Mouse (Mus musculus) liver, embryonic 11.5 days (tissue): Measurements from ENCODE around the gene 1700029I15Rik. TPM values are rescaled to one million over a fixed set of nuclear protein-coding genes. Genes with fewer than 3 reads are reported as not detected.

Experiments used
- ATAC-seq: fragments of 200-750 bp; cut with Nextera tagmentation; replicated peaks from 2 replicates; pipeline ENCODE4 v1.8.0; 2017; ENCODE audit warnings: moderate number of reproducible peaks, mild to moderate bottlenecking, moderate TSS enrichment, moderate library complexity; ENCODE audit not compliant: low FRiP score
- DNase-seq: peaks from one replicate; pipeline ENCODE4 v3.0.0-alpha.2; 2017; ENCODE audit warnings: low spot score
- H3K27ac ChIP-seq: fragments of 300-500 bp; sonication (generic); 2 replicates; pipeline ENCODE4 v1.5.1; 2014; ENCODE audit warnings: mild to moderate bottlenecking, low read depth, low read length, control low read depth
- H3K27me3 ChIP-seq: fragments of 300-500 bp; sonication (generic); replicated peaks from 2 replicates; pipeline ENCODE4 v1.6.1; 2014; ENCODE audit warnings: low read length, mixed read lengths; ENCODE audit not compliant: control insufficient read depth, insufficient read depth
- H3K36me3 ChIP-seq: fragments of 300-500 bp; sonication (generic); 2 replicates; pipeline ENCODE4 v1.6.1; 2014; ENCODE audit warnings: mild to moderate bottlenecking, low read length, moderate library complexity, mixed read lengths; ENCODE audit not compliant: control insufficient read depth, insufficient read depth
- H3K4me1 ChIP-seq: fragments of 300-500 bp; sonication (generic); replicated peaks from 2 replicates; pipeline ENCODE4 v1.6.1; 2014; ENCODE audit warnings: low read length, mixed read lengths; ENCODE audit not compliant: control insufficient read depth, insufficient read depth
- H3K4me2 ChIP-seq: fragments of 300-500 bp; sonication (generic); 2 replicates; pipeline ENCODE4 v1.6.1; 2014; ENCODE audit warnings: mild to moderate bottlenecking, control low read depth, moderate library complexity
- H3K4me3 ChIP-seq: fragments of 300-500 bp; sonication (generic); 2 replicates; pipeline ENCODE4 v1.5.1; 2014; ENCODE audit warnings: low read depth, low read length, control low read depth
- H3K9ac ChIP-seq: fragments of 300-500 bp; sonication (generic); 2 replicates; pipeline ENCODE4 v1.6.1; 2014; ENCODE audit warnings: low read depth, low read length, control low read depth
- H3K9me3 ChIP-seq: fragments of 300-500 bp; sonication (generic); 2 replicates; pipeline ENCODE4 v1.6.1; 2016; ENCODE audit warnings: low read length, inconsistent platforms, mixed read lengths; ENCODE audit not compliant: control insufficient read depth
- WGBS: fragments of 180-500 bp; shearing (Covaris S2); extraction: QIAGEN DNeasy Blood & Tissue Kit; methylation state at CpG from one replicate; pipeline ENCODE4 v1.1.7; 2014; 5-methylcytosine and 5-hydroxymethylcytosine counted together
- polyA plus RNA-seq: library from polyadenylated mRNA; unstranded; fragments of >200 nt; fragmentation: Nextera tagmentation; extraction: Ambion mirVana; gene quantifications from 2 replicates; pipeline ENCODE4 v1.2.1, GENCODE M21; 2014

Gene 1700029I15Rik
- polyA plus RNA-seq, 1 experiment from 2014 or later: 1.7 TPM

GRCm38 (mm10) chr2:92424462-92425308, 42.3 kb downstream of the 1700029I15Rik start:
- Histone ChIP-seq H3K9ac (no peak overlapping the region), H3K36me3 (peaks cover 27% of the 10 kb centered on the region), H3K9me3 (no peaks in the 10 kb centered on the region), H3K4me3 (no peak overlapping the region), H3K4me1 (peaks cover 10% of the 10 kb centered on the region), H3K27ac (0 out of 2 replicates have a peak overlapping the region, but pooled peaks have one; percentile 36), H3K4me2 (no peak overlapping the region), H3K27me3 (no peaks in the 10 kb centered on the region)
- DNase-seq (no peak), ATAC-seq (no peak)
- 89% methylated on average over 9 of the region's 9 CpGs for WGBS

GRCm38 (mm10) chr2:92425366-92425765, 43.0 kb downstream of the 1700029I15Rik start:
- H3K4me2 ChIP-seq: no peak overlapping the region
- 90% methylated on average over 4 of the region's 4 CpGs for WGBS
- H3K27ac ChIP-seq: no peak overlapping the region
- H3K9me3 ChIP-seq: no peaks in the 10 kb centered on the region
- H3K4me1 ChIP-seq: peaks cover 15% of the 10 kb centered on the region
- no peak overlapping the region for H3K4me3 ChIP-seq
- H3K9ac ChIP-seq: no peak overlapping the region
- H3K27me3 ChIP-seq: no peaks in the 10 kb centered on the region
- H3K36me3 ChIP-seq: peaks cover 25% of the 10 kb centered on the region
- DNase-seq (no peak), ATAC-seq (no peak)

DNA sequence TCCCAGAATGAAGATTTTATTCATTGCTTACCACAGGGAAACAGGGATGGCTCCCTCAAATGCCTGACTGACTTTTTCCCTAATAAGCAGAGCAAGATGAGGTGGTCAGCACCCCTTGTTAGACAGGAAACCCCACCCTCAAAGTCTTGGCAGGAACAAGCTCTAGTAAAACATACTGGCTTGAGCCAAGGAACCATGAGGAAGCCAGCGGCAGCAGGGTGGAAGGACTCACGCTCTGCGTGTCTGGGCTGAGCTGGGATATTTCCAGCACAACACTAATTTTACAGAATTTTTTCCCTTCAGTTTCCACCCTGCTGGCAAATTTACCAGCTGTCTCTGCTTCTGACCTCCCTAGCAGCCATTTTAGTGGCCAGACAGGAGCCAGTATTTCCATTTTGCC, 44.1 kb downstream of the 1700029I15Rik start:
- H3K9me3 ChIP-seq: no peaks in the 10 kb centered on the region
- no peak overlapping the region for H3K27ac ChIP-seq
- H3K4me3 ChIP-seq: no peak overlapping the region
- peaks cover 15% of the 10 kb centered on the region for H3K36me3 ChIP-seq
- no peak for DNase-seq
- ATAC-seq: no peak
- no peak overlapping the region for H3K4me2 ChIP-seq
- H3K27me3 ChIP-seq: no peaks in the 10 kb centered on the region
- no peak overlapping the region for H3K9ac ChIP-seq
- H3K4me1 ChIP-seq: peaks cover 25% of the 10 kb centered on the region
- 87% methylated on average over 3 of the region's 3 CpGs for WGBS

GRCm38 (mm10) chr2:92427882-92428281, 45.5 kb downstream of the 1700029I15Rik start:
- Histone ChIP-seq H3K27me3 (no peaks in the 10 kb centered on the region), H3K4me1 (peaks cover 38% of the 10 kb centered on the region), H3K9me3 (no peaks in the 10 kb centered on the region), H3K4me3 (no peak overlapping the region), H3K9ac (no peak overlapping the region), H3K36me3 (peaks cover 7% of the 10 kb centered on the region), H3K27ac (no peak overlapping the region), H3K4me2 (no peak overlapping the region; the same call in 1 of the 2 replicates)
- DNase-seq: no peak
- WGBS: 66% methylated on average over 6 of the region's 6 CpGs
- 0 out of 2 replicates have a peak, but pooled peaks have one; percentile 33 for ATAC-seq

DNA sequence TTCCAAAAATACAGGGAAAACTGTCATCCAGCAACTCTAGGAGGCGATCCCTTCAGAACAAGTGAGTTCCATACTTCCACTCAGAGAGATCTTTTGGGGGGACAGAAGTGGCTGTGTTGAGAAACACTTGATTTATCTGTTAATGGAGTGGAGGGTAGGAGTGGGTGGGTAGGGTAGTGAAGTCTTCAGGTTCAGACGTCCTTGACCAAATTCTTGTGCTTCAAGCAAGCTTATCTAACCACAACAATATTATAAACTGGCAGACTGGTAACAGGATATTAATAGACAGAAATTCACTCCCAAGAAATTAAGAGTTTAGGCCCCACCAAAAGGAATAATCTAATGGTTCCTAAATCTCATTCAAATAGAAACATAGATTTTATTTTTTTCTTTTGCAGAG, 47.8 kb downstream of the 1700029I15Rik start:
- peaks cover 38% of the 10 kb centered on the region for H3K4me1 ChIP-seq
- H3K27ac ChIP-seq: no peak overlapping the region
- no peak for DNase-seq
- H3K9ac ChIP-seq: no peak overlapping the region
- H3K27me3 ChIP-seq: no peaks in the 10 kb centered on the region
- no peaks in the 10 kb centered on the region for H3K36me3 ChIP-seq
- H3K9me3 ChIP-seq: no peaks in the 10 kb centered on the region
- 58% methylated on average over 2 of the region's 2 CpGs for WGBS
- no peak for ATAC-seq
- H3K4me2 ChIP-seq: no peak overlapping the region
- no peak overlapping the region for H3K4me3 ChIP-seq

DNA sequence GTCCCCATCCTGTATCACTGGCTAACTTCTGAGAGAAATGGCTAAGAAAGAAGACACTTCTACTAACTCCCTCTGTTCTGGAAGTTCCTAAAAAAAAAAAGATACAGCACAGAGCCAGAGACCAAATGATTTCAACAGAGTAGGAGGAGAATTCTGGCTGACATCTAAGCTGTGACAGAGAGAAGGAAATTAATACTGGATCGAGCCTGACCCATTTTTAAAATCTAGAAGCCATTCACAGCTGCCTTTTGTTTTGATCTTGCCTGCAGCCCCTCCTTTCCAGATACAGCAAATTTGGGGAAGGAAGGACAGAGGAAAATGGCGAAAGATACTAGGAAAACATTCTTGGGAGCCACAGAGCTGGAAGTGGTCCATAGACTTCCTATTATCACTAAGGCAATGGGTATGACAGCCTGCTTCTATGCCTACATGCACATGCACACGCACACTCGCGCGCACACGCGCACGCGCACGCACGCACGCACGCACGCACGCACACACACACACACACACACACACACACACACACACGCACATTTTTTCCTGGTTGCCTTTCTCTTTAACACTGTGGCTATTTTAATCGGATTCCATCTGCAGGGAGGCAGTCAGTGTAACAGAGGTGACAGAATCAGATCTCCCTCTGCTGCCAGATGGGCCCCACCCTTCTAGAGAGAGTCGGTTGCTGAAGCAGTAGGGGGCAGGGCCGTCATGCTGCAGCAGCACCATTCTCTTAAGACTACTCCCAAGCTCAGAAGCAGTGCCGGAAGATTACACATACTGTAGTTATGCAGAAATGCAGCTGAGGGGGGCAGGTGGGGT, 48.6 kb downstream of the 1700029I15Rik start:
- ATAC-seq (peak; percentile 56), DNase-seq (no peak)
- Histone ChIP-seq H3K4me3 (peak overlapping the region; percentile 35), H3K27me3 (no peaks in the 10 kb centered on the region), H3K9ac (peak overlapping the region; percentile 4; the same call in 1 of the 2 replicates), H3K27ac (no peak overlapping the region), H3K36me3 (no peaks in the 10 kb centered on the region), H3K4me2 (peak overlapping the region; percentile 77), H3K9me3 (no peaks in the 10 kb centered on the region), H3K4me1 (peaks cover 38% of the 10 kb centered on the region)
- 50% methylated on average over 21 of the region's 21 CpGs for WGBS

- Histone ChIP-seq H3K27ac (peak overlapping the region; percentile 4; the same call in 1 of the 2 replicates), H3K9me3 (no peaks in the 10 kb centered on the region), H3K4me3 (peak overlapping the region; percentile 35), H3K27me3 (no peaks in the 10 kb centered on the region), H3K9ac (peak overlapping the region; percentile 49), H3K4me2 (peak overlapping the region; percentile 77), H3K4me1 (peaks cover 38% of the 10 kb centered on the region), H3K36me3 (no peaks in the 10 kb centered on the region)
- 49% methylated on average over 11 of the region's 11 CpGs for WGBS
- ATAC-seq: no peak
- no peak for DNase-seq
Measured at GRCm38 (mm10) chr2:92431611-92432179, 49.4 kb downstream of the 1700029I15Rik start.
